Mouse (Mus musculus) hindbrain, embryonic 14.5 days (tissue): ENCODE results near the gene Olfr1466. TPM values are rescaled to one million over a fixed set of nuclear protein-coding genes. Genes with fewer than 3 reads are reported as not detected.

Source experiments
- ATAC-seq: fragments of 200-750 bp; cut with Nextera tagmentation; 2 replicates; pipeline ENCODE4 v1.8.0; 2017; ENCODE audit warnings: moderate number of reproducible peaks, mild to moderate bottlenecking, moderate TSS enrichment, moderate library complexity; ENCODE audit not compliant: low FRiP score
- DNase-seq: peaks from one replicate; pipeline ENCODE4 v3.0.0-alpha.2; 2015; ENCODE audit warnings: low spot score
- H3K27ac ChIP-seq: fragments of 300-500 bp; sonication (generic); 2 replicates; pipeline ENCODE4 v1.5.1; 2014; ENCODE audit warnings: mild to moderate bottlenecking, moderate library complexity
- H3K27me3 ChIP-seq: fragments of 300-500 bp; sonication (generic); 2 replicates; pipeline ENCODE4 v1.6.1; 2014; ENCODE audit warnings: mild to moderate bottlenecking, low read length, mixed read lengths; ENCODE audit not compliant: control insufficient read depth, insufficient read depth
- H3K36me3 ChIP-seq: fragments of 300-500 bp; sonication (generic); replicated peaks from 2 replicates; pipeline ENCODE4 v1.6.1; 2014; ENCODE audit not compliant: control insufficient read depth, insufficient read depth
- H3K4me1 ChIP-seq: fragments of 300-500 bp; sonication (generic); replicated peaks from 2 replicates; pipeline ENCODE4 v1.6.1; 2014; ENCODE audit warnings: antibody characterized with exemption, low read length, mixed read lengths; ENCODE audit not compliant: control insufficient read depth, insufficient read depth
- H3K4me2 ChIP-seq: fragments of 300-500 bp; sonication (generic); replicated peaks from 2 replicates; pipeline ENCODE4 v1.6.1; 2014; ENCODE audit warnings: mild to moderate bottlenecking, moderate library complexity
- H3K4me3 ChIP-seq: fragments of 300-500 bp; sonication (generic); replicated peaks from 2 replicates; pipeline ENCODE4 v1.5.1; 2014; ENCODE audit warnings: mild to moderate bottlenecking, low read length
- H3K9ac ChIP-seq: fragments of 300-500 bp; sonication (generic); 2 replicates; pipeline ENCODE4 v1.6.1; 2014
- H3K9me3 ChIP-seq: fragments of 300-500 bp; sonication (generic); 2 replicates; pipeline ENCODE4 v1.6.1; 2016; ENCODE audit warnings: low read length; ENCODE audit not compliant: control insufficient read depth
- WGBS: fragments of 180-500 bp; shearing (Covaris S2); extraction: QIAGEN DNeasy Blood & Tissue Kit; methylation state at CpG from one replicate; pipeline ENCODE4 v1.1.7; 2014; 5-methylcytosine and 5-hydroxymethylcytosine counted together
- polyA plus RNA-seq: library from polyadenylated mRNA; unstranded; fragments of >200 nt; fragmentation: Nextera tagmentation; extraction: Ambion mirVana; gene quantifications from 2 replicates; pipeline ENCODE4 v1.2.1, GENCODE M21; 2014

The Olfr1466 gene
- polyA plus RNA-seq: not detected in 2 replicates

- Histone ChIP-seq H3K9ac (no peak within 1 kb of the TSS), H3K27ac (no peak within 1 kb of the TSS), H3K9me3 (peaks cover 20% of the 10 kb centered on the region; the same call in 1 of the 2 replicates), H3K4me3 (no peak within 1 kb of the TSS), H3K27me3 (no peaks in the 10 kb centered on the region), H3K4me1 (no peaks in the 10 kb centered on the region), H3K4me2 (no peak within 1 kb of the TSS), H3K36me3 (no peaks in the 10 kb centered on the region)
- ATAC-seq: no peak
- DNase-seq: no peak
- WGBS: 91% methylated on average over 2 of the region's 2 CpGs
Observed at GRCm38 (mm10) chr19:13338562-13338961, at the start of gene Olfr1466. Gene Olfr1466, plus strand, starts transcription at chr19:13338862.

GRCm38 (mm10) chr19:13315441-13315840 lies 23.2 kb upstream of the Olfr1466 start, which contains the start of gene Olfr1465:
Gene Olfr1465, minus strand, starts transcription at chr19:13315541.
- Histone ChIP-seq H3K4me2 (no peak within 1 kb of the TSS), H3K9ac (no peak within 1 kb of the TSS), H3K27me3 (no peaks in the 10 kb centered on the region), H3K9me3 (peaks cover 6% of the 10 kb centered on the region), H3K4me1 (no peaks in the 10 kb centered on the region), H3K36me3 (no peaks in the 10 kb centered on the region), H3K27ac (no peak within 1 kb of the TSS), H3K4me3 (no peak within 1 kb of the TSS)
- no peak for DNase-seq
- ATAC-seq: no peak

- Histone ChIP-seq H3K4me1 (no peaks in the 10 kb centered on the region), H3K4me2 (no peak within 1 kb of the TSS), H3K9me3 (peaks cover 24% of the 10 kb centered on the region), H3K36me3 (no peaks in the 10 kb centered on the region), H3K27ac (no peak within 1 kb of the TSS), H3K9ac (no peak within 1 kb of the TSS), H3K4me3 (no peak within 1 kb of the TSS), H3K27me3 (no peaks in the 10 kb centered on the region)
- WGBS: 65% methylated on average over 2 of the region's 2 CpGs
- ATAC-seq (no peak), DNase-seq (no peak)
Observed at GRCm38 (mm10) chr19:13361936-13362335, 23.3 kb downstream of the Olfr1466 start, which contains the start of gene Olfr1467. Gene Olfr1467, plus strand, starts transcription at chr19:13362236.

Other genes with a start within 250 kb of the Olfr1466 start
- gene Olfr1457, start 241.0 kb upstream of the Olfr1466 start, polyA plus RNA-seq: not detected in 2 replicates
- not detected in 2 replicates for gene Olfr1458, start 232.1 kb upstream of the Olfr1466 start, polyA plus RNA-seq
- gene Olfr1459, start 189.3 kb upstream of the Olfr1466 start, polyA plus RNA-seq: not detected in 2 replicates
- not detected in 2 replicates for gene Olfr1461, start 175.9 kb upstream of the Olfr1466 start, polyA plus RNA-seq
- not detected in 2 replicates for gene Olfr1462, start 153.1 kb upstream of the Olfr1466 start, polyA plus RNA-seq
- not detected in 2 replicates for gene Olfr1463, start 107.5 kb upstream of the Olfr1466 start, polyA plus RNA-seq
- not detected in 2 replicates for gene Olfr1465, start 23.3 kb upstream of the Olfr1466 start, polyA plus RNA-seq
- gene Olfr1467, start 23.4 kb downstream of the Olfr1466 start, polyA plus RNA-seq: not detected in 2 replicates
- not detected in 2 replicates for gene Olfr1469, start 69.0 kb downstream of the Olfr1466 start, polyA plus RNA-seq
- not detected in 2 replicates for gene Olfr1471, start 104.5 kb downstream of the Olfr1466 start, polyA plus RNA-seq
- gene Olfr1472, start 117.2 kb downstream of the Olfr1466 start, polyA plus RNA-seq: not detected in 2 replicates
- not detected in 2 replicates for gene Olfr1474, start 130.7 kb downstream of the Olfr1466 start, polyA plus RNA-seq
- gene Olfr1475, start 141.3 kb downstream of the Olfr1466 start, polyA plus RNA-seq: not detected in 2 replicates
- not detected in 2 replicates for gene Olfr1477, start 161.7 kb downstream of the Olfr1466 start, polyA plus RNA-seq
- not detected in 2 replicates for gene Olfr1480, start 189.1 kb downstream of the Olfr1466 start, polyA plus RNA-seq
- gene Olfr1484, start 244.6 kb downstream of the Olfr1466 start, polyA plus RNA-seq: not detected in 2 replicates